Mouse (Mus musculus) liver, adult 2 months (tissue): ENCODE results near the gene Smg6.

ENCODE experiments used
- CTCF ChIP-seq: fragments of 200-500 bp; IDR thresholded peaks from 2 replicates; pipeline ENCODE4 v1.5.1; 2011; ENCODE audit warnings: low read depth, low read length, control low read depth
- POLR2A ChIP-seq: fragments of 200-500 bp; IDR thresholded peaks from 2 replicates; pipeline ENCODE4 v1.6.1; 2011; ENCODE audit warnings: low read length, control low read depth; ENCODE audit not compliant: insufficient read depth; ENCODE audit errors: extremely low read depth

GRCm38 (mm10) chr11:74924149-74924548 is 1.5 kb upstream of the Smg6 start:
- peak; percentile 61 for TF ChIP-seq CTCF
- no peak for TF ChIP-seq POLR2A
